Mouse (Mus musculus) left cerebral cortex, postnatal 36 days (tissue): ENCODE measurements around the gene Pik3c2a. TPM values are rescaled to one million over a fixed set of nuclear protein-coding genes. Genes with fewer than 3 reads are reported as not detected.

ENCODE experiments used
- DNase-seq, 2 experiments: peaks; one replicate each; pipeline ENCODE4 v3.0.0; 2021 to 2022; ENCODE audit warnings: low spot score in 2 of 2, mixed read lengths in 1 of 2
- intact Hi-C: fragments of 180-260 bp; cut with DNase I; formaldehyde crosslinking; loops from one replicate; pipeline ENCODE4 v1.15.1; 2025
- total RNA-seq, 2 experiments: library from RNA; stranded (reverse); gene quantifications; 2 replicates each; pipeline ENCODE4 v1.2.3; 2021

Gene Pik3c2a
- total RNA-seq, 2 experiments from 2014 or later = 22.8 to 28.7 TPM

GRCm38 (mm10) chr7:116307099-116307870 is 136.0 kb downstream of the Pik3c2a start:
- intact Hi-C loops = loop anchor here (5.0 kb wide), 1 partner anchor 45 kb away; no protein-coding TSS in a partner anchor
- DNase-seq = peak; percentile 24 to 29

- no peak for DNase-seq
Measured at GRCm38 (mm10) chr7:116306601-116307000, 136.6 kb downstream of the Pik3c2a start.

GRCm38 (mm10) chr7:116301661-116302311 is 141.5 kb downstream of the Pik3c2a start:
- intact Hi-C loops = no loop called here

More at GRCm38 (mm10) chr7:116306601-116307000, 136.6 kb downstream of the Pik3c2a start:
- intact Hi-C loops = loop anchor here (5.0 kb wide), 1 partner anchor 44 kb away; no protein-coding TSS in a partner anchor

GRCm38 (mm10) chr7:116301144-116301543 is 142.1 kb downstream of the Pik3c2a start:
- intact Hi-C loops = no loop called here
- DNase-seq = no peak

More at GRCm38 (mm10) chr7:116301661-116302311, 141.5 kb downstream of the Pik3c2a start:
- DNase-seq = no peak

- DNase-seq = no peak
- intact Hi-C loops = no loop called here
Measured at GRCm38 (mm10) chr7:116298851-116299250, 144.4 kb downstream of the Pik3c2a start.

GRCm38 (mm10) chr7:116298389-116298788 is 144.9 kb downstream of the Pik3c2a start:
- DNase-seq = no peak
- intact Hi-C loops = no loop called here

- DNase-seq = no peak
- intact Hi-C loops = no loop called here
Measured at GRCm38 (mm10) chr7:116294961-116295360, 148.3 kb downstream of the Pik3c2a start.

- intact Hi-C loops = no loop called here
- no peak for DNase-seq
Measured at GRCm38 (mm10) chr7:116292377-116292776, 150.9 kb downstream of the Pik3c2a start.

GRCm38 (mm10) chr7:116290559-116290958 is 152.7 kb downstream of the Pik3c2a start:
- intact Hi-C loops = no loop called here
- no peak for DNase-seq

GRCm38 (mm10) chr7:116288996-116289395 is 154.3 kb downstream of the Pik3c2a start:
- no peak for DNase-seq
- intact Hi-C loops = no loop called here

- intact Hi-C loops = no loop called here
- no peak for DNase-seq
Measured at GRCm38 (mm10) chr7:116287959-116288358, 155.3 kb downstream of the Pik3c2a start.

Other genes starting within 250 kb of the Pik3c2a start
- gene Plekha7, start 135.1 kb downstream of the Pik3c2a start, total RNA-seq = 10 to 100 TPM; 22.0 to 24.8 TPM
- gene Rps13, start 109.3 kb downstream of the Pik3c2a start, total RNA-seq = 100 to 1,000 TPM; 185 to 202 TPM
- 10 to 100 TPM; 23.0 to 23.5 TPM for gene Nucb2, start 60.9 kb upstream of the Pik3c2a start, total RNA-seq